Mouse (Mus musculus) liver, embryonic 14.5 days (tissue): Measurements from ENCODE around the gene Unc45a. TPM values are rescaled to one million over a fixed set of nuclear protein-coding genes. Genes with fewer than 3 reads are reported as not detected.

ENCODE experiments used
- ATAC-seq: fragments of 200-750 bp; cut with Nextera tagmentation; 2 replicates; pipeline ENCODE4 v1.8.0; 2017; ENCODE audit warnings: moderate number of reproducible peaks, mild to moderate bottlenecking, moderate library complexity; ENCODE audit not compliant: insufficient read depth
- DNase-seq, 3 experiments: peaks; one replicate each; pipeline ENCODE4 v3.0.0-alpha.2; 2012 to 2013; ENCODE audit warnings: low read depth in 3 of 3, low spot score in 3 of 3
- H3K27ac ChIP-seq: fragments of 300-500 bp; sonication (generic); 2 replicates; pipeline ENCODE4 v1.5.1; 2014; ENCODE audit warnings: moderate library complexity, mild to moderate bottlenecking, control low read depth, inconsistent platforms
- H3K27me3 ChIP-seq: fragments of 300-500 bp; sonication (generic); 2 replicates; pipeline ENCODE4 v1.6.1; 2014; ENCODE audit warnings: mild to moderate bottlenecking, low read length, moderate library complexity; ENCODE audit not compliant: control insufficient read depth, insufficient read depth
- H3K36me3 ChIP-seq: fragments of 300-500 bp; sonication (generic); replicated peaks from 2 replicates; pipeline ENCODE4 v1.6.1; 2014; ENCODE audit warnings: low read depth; ENCODE audit not compliant: control insufficient read depth, insufficient read depth
- H3K4me1 ChIP-seq, 2 experiments: fragments of 200-500 bp in 1 of 2; fragments of 300-500 bp in 1 of 2; sonication (generic) in 1 of 2; replicated peaks; 2 replicates each; pipeline ENCODE4 v1.6.1; 2012 to 2014; ENCODE audit warnings: antibody characterized with exemption in 1 of 2, inconsistent platforms in 1 of 2, low read length in 1 of 2; ENCODE audit not compliant: control insufficient read depth in 2 of 2, insufficient read depth in 2 of 2
- H3K4me2 ChIP-seq: fragments of 300-500 bp; sonication (generic); 2 replicates; pipeline ENCODE4 v1.6.1; 2014; ENCODE audit warnings: low read depth, mild to moderate bottlenecking, control low read depth, moderate library complexity
- H3K4me3 ChIP-seq, 2 experiments: fragments of 200-500 bp in 1 of 2; fragments of 300-500 bp in 1 of 2; sonication (generic) in 1 of 2; 2 replicates each; pipeline ENCODE4 v1.5.1; 2012 to 2014; ENCODE audit warnings: low read depth in 2 of 2, low read length in 2 of 2, mild to moderate bottlenecking in 2 of 2, control low read depth in 1 of 2, inconsistent platforms in 1 of 2, moderate library complexity in 1 of 2; ENCODE audit not compliant: insufficient read depth in 1 of 2
- H3K9ac ChIP-seq: fragments of 300-500 bp; sonication (generic); replicated peaks from 2 replicates; pipeline ENCODE4 v1.6.1; 2014; ENCODE audit warnings: mild to moderate bottlenecking, control low read depth, moderate library complexity
- H3K9me3 ChIP-seq: fragments of 300-500 bp; sonication (generic); 2 replicates; pipeline ENCODE4 v1.6.1; 2016; ENCODE audit warnings: low read length, mixed read lengths; ENCODE audit not compliant: control insufficient read depth
- CTCF ChIP-seq: IDR thresholded peaks from 2 replicates; pipeline ENCODE4 v1.5.1; 2016; ENCODE audit warnings: antibody characterized with exemption, low read depth, control low read depth
- EP300 ChIP-seq: IDR thresholded peaks from 2 replicates; pipeline ENCODE4 v1.6.1; 2016; ENCODE audit warnings: antibody characterized with exemption, low read depth
- WGBS: fragments of 180-500 bp; shearing (Covaris S2); extraction: QIAGEN DNeasy Blood & Tissue Kit; methylation state at CpG from one replicate; pipeline ENCODE4 v1.1.7; 2014; ENCODE audit not compliant: insufficient replicate concordance; 5-methylcytosine and 5-hydroxymethylcytosine counted together
- polyA plus RNA-seq, 2 experiments: library from polyadenylated mRNA; depleted of rRNA in 1 of 2; stranded (reverse) in 1 of 2; unstranded in 1 of 2; fragments of >200 nt; fragmentation: Nextera tagmentation in 1 of 2; extraction: Ambion mirVana in 1 of 2; gene quantifications; 2 replicates each; pipeline versions ENCODE4 v1.2.1 to v1.2.3; 2012 to 2014

The Unc45a gene
- polyA plus RNA-seq, 2 experiments = 5.6 to 7.1 TPM

DNA sequence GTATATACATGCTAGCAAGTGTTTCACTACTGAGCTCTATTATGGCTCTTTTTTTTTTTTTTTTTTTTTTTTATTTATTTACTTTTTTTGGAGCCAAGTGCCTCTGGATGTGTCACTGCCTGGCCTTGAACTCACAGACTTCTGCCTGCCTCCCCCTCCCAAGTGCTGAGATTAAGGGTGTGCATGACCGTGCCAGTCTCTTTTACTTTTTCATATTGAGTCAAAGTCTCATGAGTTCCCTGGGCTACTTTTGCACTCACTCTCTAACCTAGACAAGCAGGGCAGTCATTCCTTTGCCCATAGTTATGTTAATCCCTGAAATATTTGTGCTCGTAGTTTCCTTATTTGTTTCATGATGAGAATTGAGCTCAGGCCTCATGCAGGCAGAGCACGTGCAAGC lies 59.2 kb downstream of the Unc45a start:
- Histone ChIP-seq H3K4me3 (no peak overlapping the region), H3K27ac (no peak overlapping the region), H3K36me3 (peaks cover 3% of the 10 kb centered on the region), H3K27me3 (no peaks in the 10 kb centered on the region), H3K9ac (no peak overlapping the region), H3K4me1 (peaks cover 4 to 6% of the 10 kb centered on the region in 2 experiments), H3K4me2 (no peak overlapping the region), H3K9me3 (no peaks in the 10 kb centered on the region)
- no peak for TF ChIP-seq CTCF
- WGBS = 80% methylated on average over 3 of the region's 3 CpGs
- ATAC-seq (no peak), DNase-seq (no peak)

DNA sequence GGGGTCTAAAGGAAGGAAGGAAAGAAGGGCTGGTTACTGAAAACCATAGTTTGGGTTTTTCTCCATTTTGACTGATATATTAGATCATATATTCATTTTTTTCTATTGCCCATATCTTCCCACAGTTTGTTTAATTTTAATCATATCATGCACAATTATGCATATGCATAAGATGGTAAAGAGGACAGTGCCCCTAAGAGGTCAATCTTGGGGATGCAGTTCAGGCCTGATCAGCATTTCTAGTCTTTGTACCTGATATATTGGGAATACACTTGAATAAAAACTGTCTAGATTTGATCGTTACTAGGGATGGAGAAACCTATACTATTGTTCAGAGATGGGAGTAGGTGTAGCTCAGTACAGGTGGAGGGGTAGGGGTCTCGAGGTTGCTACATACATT lies 59.8 kb downstream of the Unc45a start:
- no peak overlapping the region for H3K4me2 ChIP-seq
- TF ChIP-seq EP300 = no peak
- TF ChIP-seq CTCF = peak; percentile 24; the same call in 1 of the 2 replicates
- ATAC-seq (no peak), DNase-seq (no peak)
- H3K9me3 ChIP-seq = no peaks in the 10 kb centered on the region
- 62% methylated on average over 2 of the region's 2 CpGs for WGBS
- no peaks in the 10 kb centered on the region for H3K27me3 ChIP-seq
- H3K36me3 ChIP-seq = peaks cover 4% of the 10 kb centered on the region
- H3K4me3 ChIP-seq = no peak overlapping the region
- no peak overlapping the region for H3K27ac ChIP-seq
- no peak overlapping the region for H3K9ac ChIP-seq
- H3K4me1 ChIP-seq = peaks cover 4 to 8% of the 10 kb centered on the region in 2 experiments

DNA sequence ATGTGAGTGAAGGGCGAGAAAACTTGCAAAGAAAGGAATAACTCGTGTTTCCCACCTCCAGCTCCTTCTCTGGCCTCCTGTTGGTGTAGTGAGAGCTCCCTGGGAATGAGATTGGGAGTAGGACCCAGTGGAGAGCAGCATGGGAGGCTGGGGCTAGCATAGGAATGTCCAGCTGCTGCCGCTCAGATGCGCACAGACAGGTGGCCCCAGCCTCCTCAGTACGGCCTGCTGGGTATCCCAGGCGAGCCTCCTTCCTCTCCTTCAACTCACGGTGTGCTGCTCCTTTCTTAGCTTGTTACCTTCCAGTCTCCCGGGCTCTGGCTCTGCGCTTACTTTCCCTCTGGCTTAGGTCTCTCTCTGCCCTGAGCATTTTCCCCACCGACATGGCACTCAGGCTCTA lies 60.8 kb downstream of the Unc45a start:
- DNase-seq (no peak), ATAC-seq (no peak)
- no peak overlapping the region for H3K9ac ChIP-seq
- no peaks in the 10 kb centered on the region for H3K27me3 ChIP-seq
- H3K27ac ChIP-seq = no peak overlapping the region
- no peaks in the 10 kb centered on the region for H3K9me3 ChIP-seq
- 77% methylated on average over 10 of the region's 10 CpGs for WGBS
- H3K36me3 ChIP-seq = peaks cover 9% of the 10 kb centered on the region
- TF ChIP-seq CTCF (no peak), EP300 (no peak)
- no peak overlapping the region for H3K4me3 ChIP-seq
- no peak overlapping the region for H3K4me2 ChIP-seq
- peaks cover 4 to 8% of the 10 kb centered on the region in 2 experiments for H3K4me1 ChIP-seq

- no peaks in the 10 kb centered on the region for H3K27me3 ChIP-seq
- H3K4me3 ChIP-seq = no peak overlapping the region
- H3K9me3 ChIP-seq = no peaks in the 10 kb centered on the region
- no peak overlapping the region for H3K27ac ChIP-seq
- peaks cover 15% of the 10 kb centered on the region for H3K36me3 ChIP-seq
- WGBS = 59% methylated on average over 4 of the region's 4 CpGs
- DNase-seq (no peak), ATAC-seq (no peak)
- no peak for TF ChIP-seq EP300
- TF ChIP-seq CTCF = no peak
- H3K4me1 ChIP-seq = 0 out of 4 replicates have a peak, but pooled peaks cover 0 to 2% of the 10 kb centered on the region in 2 experiments
- no peak overlapping the region for H3K4me2 ChIP-seq
- H3K9ac ChIP-seq = no peak overlapping the region
These were observed 64.4 kb downstream of the Unc45a start for GRCm38 (mm10) chr7:80276374-80276773.

Other genes starting within 250 kb of the Unc45a start
- gene Idh2, start 225.6 kb downstream of the Unc45a start, polyA plus RNA-seq (2012; rRNA removed) = 83.7 and 88.2 TPM in 2 replicates
- gene Idh2, start 225.6 kb downstream of the Unc45a start, polyA plus RNA-seq (2014; fragmentation: Nextera tagmentation; extraction: Ambion mirVana) = 128 and 132 TPM in 2 replicates
- gene Sema4b, start 154.2 kb downstream of the Unc45a start, polyA plus RNA-seq (2012; rRNA removed) = 6.1 and 6.4 TPM in 2 replicates
- gene Sema4b, start 154.2 kb downstream of the Unc45a start, polyA plus RNA-seq (2014; fragmentation: Nextera tagmentation; extraction: Ambion mirVana) = 8.5 and 9.9 TPM in 2 replicates
- gene Cib1, start 108.2 kb downstream of the Unc45a start, polyA plus RNA-seq (2012; rRNA removed) = 43.1 and 45.9 TPM in 2 replicates
- gene Cib1, start 108.2 kb downstream of the Unc45a start, polyA plus RNA-seq (2014; fragmentation: Nextera tagmentation; extraction: Ambion mirVana) = 90.6 and 94.2 TPM in 2 replicates
- 1.3 TPM in 2 replicates for gene Gdpgp1, start 108.1 kb downstream of the Unc45a start, polyA plus RNA-seq (2012; rRNA removed)
- gene Gdpgp1, start 108.1 kb downstream of the Unc45a start, polyA plus RNA-seq (2014; fragmentation: Nextera tagmentation; extraction: Ambion mirVana) = 1.1 and 1.2 TPM in 2 replicates
- 0.11 and 0.23 TPM in 2 replicates for gene Ttll13, start 94.6 kb downstream of the Unc45a start, polyA plus RNA-seq (2012; rRNA removed)
- 0.18 and 0.20 TPM in 2 replicates for gene Ttll13, start 94.6 kb downstream of the Unc45a start, polyA plus RNA-seq (2014; fragmentation: Nextera tagmentation; extraction: Ambion mirVana)
- gene Ngrn, start 79.8 kb downstream of the Unc45a start, polyA plus RNA-seq (2012; rRNA removed) = 14.2 and 21.4 TPM in 2 replicates
- 26.7 and 28.3 TPM in 2 replicates for gene Ngrn, start 79.8 kb downstream of the Unc45a start, polyA plus RNA-seq (2014; fragmentation: Nextera tagmentation; extraction: Ambion mirVana)
- gene Vps33b, start 71.4 kb downstream of the Unc45a start, polyA plus RNA-seq (2012; rRNA removed) = 5.3 and 6.7 TPM in 2 replicates
- 3.6 and 4.2 TPM in 2 replicates for gene Vps33b, start 71.4 kb downstream of the Unc45a start, polyA plus RNA-seq (2014; fragmentation: Nextera tagmentation; extraction: Ambion mirVana)
- gene Prc1, start 46.6 kb downstream of the Unc45a start, polyA plus RNA-seq (2012; rRNA removed) = 61.6 and 76.5 TPM in 2 replicates
- 131 TPM in 2 replicates for gene Prc1, start 46.6 kb downstream of the Unc45a start, polyA plus RNA-seq (2014; fragmentation: Nextera tagmentation; extraction: Ambion mirVana)
- 4.4 and 6.6 TPM in 2 replicates for gene Rccd1, start 16.6 kb downstream of the Unc45a start, polyA plus RNA-seq (2012; rRNA removed)
- gene Rccd1, start 16.6 kb downstream of the Unc45a start, polyA plus RNA-seq (2014; fragmentation: Nextera tagmentation; extraction: Ambion mirVana) = 1.6 and 2.8 TPM in 2 replicates
- 5.0 and 5.3 TPM in 2 replicates for gene Hddc3, start 2.1 kb upstream of the Unc45a start, polyA plus RNA-seq (2012; rRNA removed)
- 2.8 and 4.6 TPM in 2 replicates for gene Hddc3, start 2.1 kb upstream of the Unc45a start, polyA plus RNA-seq (2014; fragmentation: Nextera tagmentation; extraction: Ambion mirVana)
- 4.9 TPM in 2 replicates for gene Man2a2, start 30.4 kb upstream of the Unc45a start, polyA plus RNA-seq (2012; rRNA removed)
- 1.5 and 1.7 TPM in 2 replicates for gene Man2a2, start 30.4 kb upstream of the Unc45a start, polyA plus RNA-seq (2014; fragmentation: Nextera tagmentation; extraction: Ambion mirVana)
- 9.8 and 11.9 TPM in 2 replicates for gene Fes, start 46.9 kb upstream of the Unc45a start, polyA plus RNA-seq (2012; rRNA removed)
- gene Fes, start 46.9 kb upstream of the Unc45a start, polyA plus RNA-seq (2014; fragmentation: Nextera tagmentation; extraction: Ambion mirVana) = 9.0 and 10.1 TPM in 2 replicates
- 6.0 and 6.7 TPM in 2 replicates for gene Furin, start 64.4 kb upstream of the Unc45a start, polyA plus RNA-seq (2012; rRNA removed)
- 3.8 and 4.5 TPM in 2 replicates for gene Furin, start 64.4 kb upstream of the Unc45a start, polyA plus RNA-seq (2014; fragmentation: Nextera tagmentation; extraction: Ambion mirVana)
- 12.1 and 19.8 TPM in 2 replicates for gene Blm, start 194.1 kb upstream of the Unc45a start, polyA plus RNA-seq (2012; rRNA removed)
- gene Blm, start 194.1 kb upstream of the Unc45a start, polyA plus RNA-seq (2014; fragmentation: Nextera tagmentation; extraction: Ambion mirVana) = 24.8 and 28.1 TPM in 2 replicates